Mouse (Mus musculus) forebrain, embryonic 16.5 days (tissue): ENCODE measurements at regions not wholly inside any gene's neighbourhood (a gene's known extent, or its start where the extent isn't known, plus 50 kb on each side); places are given as distances from the start of the nearest gene placed in this dataset.

ENCODE experiments used
- ATAC-seq: fragments of 200-750 bp; cut with Nextera tagmentation; 2 replicates; pipeline ENCODE4 v1.8.0; 2017; ENCODE audit warnings: mild to moderate bottlenecking, moderate library complexity
- H3K27ac ChIP-seq: fragments of 300-500 bp; sonication (generic); 2 replicates; pipeline ENCODE4 v1.5.1; 2014; ENCODE audit warnings: low read length, control low read depth
- H3K27me3 ChIP-seq: fragments of 300-500 bp; sonication (generic); replicated peaks from 2 replicates; pipeline ENCODE4 v1.6.1; 2014; ENCODE audit warnings: low read length; ENCODE audit not compliant: control insufficient read depth, insufficient read depth
- H3K36me3 ChIP-seq: fragments of 300-500 bp; sonication (generic); 2 replicates; pipeline ENCODE4 v1.6.1; 2014; ENCODE audit not compliant: control insufficient read depth, insufficient read depth
- H3K4me1 ChIP-seq: fragments of 300-500 bp; sonication (generic); replicated peaks from 2 replicates; pipeline ENCODE4 v1.6.1; 2014; ENCODE audit warnings: low read length; ENCODE audit not compliant: control insufficient read depth, insufficient read depth
- H3K4me2 ChIP-seq: fragments of 300-500 bp; sonication (generic); 2 replicates; pipeline ENCODE4 v1.6.1; 2014; ENCODE audit warnings: mild to moderate bottlenecking, low read length, control low read depth
- H3K4me3 ChIP-seq: fragments of 300-500 bp; sonication (generic); replicated peaks from 2 replicates; pipeline ENCODE4 v1.5.1; 2014; ENCODE audit warnings: mild to moderate bottlenecking, low read length, control low read depth
- H3K9ac ChIP-seq: fragments of 300-500 bp; sonication (generic); replicated peaks from 2 replicates; pipeline ENCODE4 v1.6.1; 2014; ENCODE audit warnings: low read depth, low read length, control low read depth
- H3K9me3 ChIP-seq: fragments of 300-500 bp; sonication (generic); 2 replicates; pipeline ENCODE4 v1.6.1; 2016; ENCODE audit warnings: low read length; ENCODE audit not compliant: control insufficient read depth
- WGBS: fragments of 180-500 bp; shearing (Covaris S2); extraction: QIAGEN DNeasy Blood & Tissue Kit; methylation state at CpG from one replicate; pipeline ENCODE4 v1.1.7; 2014; 5-methylcytosine and 5-hydroxymethylcytosine counted together

- H3K4me3 ChIP-seq, result no peak overlapping the region
- no peaks in the 10 kb centered on the region for H3K36me3 ChIP-seq
- H3K4me1 ChIP-seq, result no peaks in the 10 kb centered on the region
- H3K4me2 ChIP-seq, result no peak overlapping the region
- no peaks in the 10 kb centered on the region for H3K9me3 ChIP-seq
- H3K27ac ChIP-seq, result no peak overlapping the region
- WGBS, result 47% methylated on average over 4 of the region's 4 CpGs
- H3K27me3 ChIP-seq, result no peaks in the 10 kb centered on the region
- no peak overlapping the region for H3K9ac ChIP-seq
- no peak for ATAC-seq
These were observed 55.8 kb upstream of the 1700024P04Rik start for GRCm38 (mm10) chr13:99040171-99040570.

- Histone ChIP-seq H3K9ac (no peak overlapping the region), H3K27ac (no peak overlapping the region), H3K4me1 (no peaks in the 10 kb centered on the region), H3K9me3 (no peaks in the 10 kb centered on the region), H3K27me3 (no peaks in the 10 kb centered on the region), H3K4me2 (no peak overlapping the region), H3K4me3 (no peak overlapping the region), H3K36me3 (no peaks in the 10 kb centered on the region)
- no peak for ATAC-seq
- 91% methylated on average over 7 of the region's 7 CpGs for WGBS
These were observed 54.7 kb upstream of the 1700024P04Rik start for GRCm38 (mm10) chr13:99039063-99039385.

- H3K4me1 ChIP-seq, result no peaks in the 10 kb centered on the region
- no peaks in the 10 kb centered on the region for H3K9me3 ChIP-seq
- H3K4me3 ChIP-seq, result no peak overlapping the region
- no peak overlapping the region for H3K4me2 ChIP-seq
- H3K27me3 ChIP-seq, result no peaks in the 10 kb centered on the region
- ATAC-seq, result no peak
- H3K27ac ChIP-seq, result no peak overlapping the region
- H3K9ac ChIP-seq, result no peak overlapping the region
- H3K36me3 ChIP-seq, result no peaks in the 10 kb centered on the region
- WGBS, result 69% methylated on average over 15 of the region's 15 CpGs
These were observed 54.1 kb upstream of the 1700024P04Rik start for GRCm38 (mm10) chr13:99038198-99039062.

- Histone ChIP-seq H3K27ac (no peak overlapping the region), H3K4me3 (no peak overlapping the region), H3K4me2 (no peak overlapping the region), H3K9me3 (no peaks in the 10 kb centered on the region), H3K4me1 (no peaks in the 10 kb centered on the region), H3K36me3 (no peaks in the 10 kb centered on the region), H3K27me3 (no peaks in the 10 kb centered on the region), H3K9ac (no peak overlapping the region)
- no peak for ATAC-seq
- 91% methylated on average over 4 of the region's 4 CpGs for WGBS
These were observed 52.8 kb upstream of the 1700024P04Rik start for GRCm38 (mm10) chr13:99037131-99037530.
